Mouse (Mus musculus) G1E (cell line): Measurements from ENCODE around the gene Ssr4.

Experiments used
- CTCF ChIP-seq: IDR thresholded peaks from 2 replicates; pipeline ENCODE4 v1.5.1; 2012; ENCODE audit warnings: low read depth, low read length, inconsistent platforms, mixed read lengths
- GATA1 ChIP-seq: IDR thresholded peaks from 2 replicates; pipeline ENCODE4 v1.6.1; 2012; ENCODE audit warnings: borderline replicate concordance, low read length, inconsistent platforms, mixed read lengths

DNA sequence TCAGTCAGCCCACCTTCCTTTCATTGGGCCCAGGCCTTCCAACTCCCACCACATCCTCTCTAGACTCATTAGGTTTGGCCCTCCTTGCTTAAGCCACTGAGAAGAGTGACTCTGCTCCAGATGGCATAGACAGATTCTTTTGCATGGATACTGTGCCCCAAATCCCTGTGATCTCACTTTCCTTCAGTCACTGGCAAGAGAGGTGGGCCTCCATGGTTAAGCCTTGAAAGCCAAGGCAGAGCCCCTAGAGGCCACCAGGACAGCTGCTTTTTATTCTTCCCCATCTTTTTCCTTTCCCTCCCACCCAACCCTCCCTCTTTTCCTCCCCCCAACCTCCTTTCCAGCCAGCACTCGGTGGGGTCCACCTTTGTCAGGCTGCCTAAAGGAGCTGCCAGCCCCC is 6.7 kb downstream of the Ssr4 start:
- TF ChIP-seq CTCF (no peak), GATA1 (no peak)
